Mouse (Mus musculus): ENCODE measurements around the gene Mical3.
A peak's percentile ranks its signal among the peaks of the same experiment; 100 is the strongest.

The Mical3 gene

GRCm38 (mm10) chr6:121130773-121131172 is at the start of gene Mical3:
Gene Mical3 (minus strand): TSS chr6:121130999.
- DNase-seq (ENCODE audit: inconsistent ontology term) = peak; percentile 33

GRCm38 (mm10) chr6:121179846-121180245 is 49.0 kb upstream of the Mical3 start:
- DNase-seq (ENCODE audit: inconsistent ontology term) = no peak

GRCm38 (mm10) chr6:121178700-121179358 is 48.0 kb upstream of the Mical3 start:
- peak; percentile 47 for DNase-seq (ENCODE audit: inconsistent ontology term)

GRCm38 (mm10) chr6:121177118-121177708 is 46.4 kb upstream of the Mical3 start:
- DNase-seq (ENCODE audit: inconsistent ontology term) = no peak

GRCm38 (mm10) chr6:121176731-121177098 is 45.9 kb upstream of the Mical3 start:
- no peak for DNase-seq (ENCODE audit: inconsistent ontology term)

- DNase-seq (ENCODE audit: inconsistent ontology term) = no peak
Measured at GRCm38 (mm10) chr6:121176011-121176730, 45.4 kb upstream of the Mical3 start.

- no peak for DNase-seq (ENCODE audit: inconsistent ontology term)
Measured at GRCm38 (mm10) chr6:121174761-121175160, 44.0 kb upstream of the Mical3 start.

GRCm38 (mm10) chr6:121173471-121173870 is 42.7 kb upstream of the Mical3 start:
- no peak for DNase-seq (ENCODE audit: inconsistent ontology term)

GRCm38 (mm10) chr6:121171102-121171501 is 40.3 kb upstream of the Mical3 start:
- no peak for DNase-seq (ENCODE audit: inconsistent ontology term)

GRCm38 (mm10) chr6:121167381-121167975 is 36.7 kb upstream of the Mical3 start:
- DNase-seq (ENCODE audit: inconsistent ontology term) = no peak

GRCm38 (mm10) chr6:121166098-121166552 is 35.3 kb upstream of the Mical3 start:
- no peak for DNase-seq (ENCODE audit: inconsistent ontology term)

GRCm38 (mm10) chr6:121162616-121163015 is 31.8 kb upstream of the Mical3 start:
- no peak for DNase-seq (ENCODE audit: inconsistent ontology term)

GRCm38 (mm10) chr6:121160126-121160525 is 29.3 kb upstream of the Mical3 start:
- DNase-seq (ENCODE audit: inconsistent ontology term) = no peak

- DNase-seq (ENCODE audit: inconsistent ontology term) = no peak
Measured at GRCm38 (mm10) chr6:121159616-121160015, 28.8 kb upstream of the Mical3 start.

GRCm38 (mm10) chr6:121156030-121156429 is 25.2 kb upstream of the Mical3 start:
- DNase-seq (ENCODE audit: inconsistent ontology term) = no peak

- DNase-seq (ENCODE audit: inconsistent ontology term) = no peak
Measured at GRCm38 (mm10) chr6:121154451-121155300, 23.9 kb upstream of the Mical3 start.

- DNase-seq (ENCODE audit: inconsistent ontology term) = no peak
Measured at GRCm38 (mm10) chr6:121153177-121153576, 22.4 kb upstream of the Mical3 start.

- DNase-seq (ENCODE audit: inconsistent ontology term) = no peak
Measured at GRCm38 (mm10) chr6:121151732-121152131, 20.9 kb upstream of the Mical3 start.

GRCm38 (mm10) chr6:121150126-121150525 is 19.3 kb upstream of the Mical3 start:
- no peak for DNase-seq (ENCODE audit: inconsistent ontology term)

GRCm38 (mm10) chr6:121149420-121149819 is 18.6 kb upstream of the Mical3 start:
- DNase-seq (ENCODE audit: inconsistent ontology term) = no peak

- DNase-seq (ENCODE audit: inconsistent ontology term) = no peak
Measured at GRCm38 (mm10) chr6:121148360-121148759, 17.6 kb upstream of the Mical3 start.

Measured in Muller cell, postnatal 12 days (primary cell).